Mouse (Mus musculus): ENCODE data around the gene Tgfa. TPM values are rescaled to one million over a fixed set of nuclear protein-coding genes. Genes with fewer than 3 reads are reported as not detected.

Tgfa gene
- polyA plus RNA-seq, 2 experiments: 0.99 to 1.7 TPM

DNA sequence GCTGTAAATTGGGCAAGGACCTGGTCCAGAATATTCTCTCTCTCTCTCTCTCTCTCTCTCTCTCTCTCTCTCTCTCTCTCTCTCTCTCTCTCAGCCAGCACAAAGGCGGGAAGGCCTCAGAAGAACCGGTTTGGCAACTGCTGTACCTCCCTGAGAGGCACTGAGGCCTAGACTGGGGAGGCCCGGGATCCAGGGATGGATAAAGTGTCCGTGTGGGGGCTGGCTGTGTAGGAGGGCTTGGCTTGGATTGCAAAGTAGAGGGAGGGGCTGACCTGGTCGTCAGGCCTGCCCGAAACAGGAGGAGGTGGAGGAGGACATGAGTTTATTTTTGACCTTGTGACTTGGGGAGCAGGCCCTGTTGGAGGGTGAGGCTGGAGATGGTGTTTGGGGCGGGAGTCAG is 27.4 kb downstream of the Tgfa start:
- Histone ChIP-seq H3K27ac (no peak overlapping the region), H3K36me3 (replicated peaks; ENCODE audit: control insufficient read depth, insufficient read depth, low read depth) (no peaks in the 10 kb centered on the region), H3K4me1 (replicated peaks; ENCODE audit: control insufficient read depth in 2 of 2, insufficient read depth in 2 of 2, low read length in 1 of 2) (peaks cover 3 to 7% of the 10 kb centered on the region in 2 experiments), H3K9ac (replicated peaks) (no peak overlapping the region), H3K4me3 (ENCODE audit: insufficient read depth in 1 of 2, low read depth in 2 of 2, low read length in 2 of 2) (no peak overlapping the region), H3K4me2 (ENCODE audit: low read depth) (no peak overlapping the region), H3K9me3 (ENCODE audit: control insufficient read depth, low read length) (no peaks in the 10 kb centered on the region), H3K27me3 (ENCODE audit: control insufficient read depth, insufficient read depth, low read length) (no peaks in the 10 kb centered on the region)
- no peak for TF ChIP-seq EP300 (IDR thresholded peaks at IDR 0.05; ENCODE audit: low read depth)
- TF ChIP-seq CTCF (IDR thresholded peaks at IDR 0.05; ENCODE audit: low read depth): no peak
- ATAC-seq (ENCODE audit: insufficient read depth) (no peak), DNase-seq (ENCODE audit: low read depth in 3 of 3, low spot score in 3 of 3) (no peak)
- 45% methylated on average over 7 of the region's 7 CpGs for WGBS (ENCODE audit: insufficient replicate concordance)

DNA sequence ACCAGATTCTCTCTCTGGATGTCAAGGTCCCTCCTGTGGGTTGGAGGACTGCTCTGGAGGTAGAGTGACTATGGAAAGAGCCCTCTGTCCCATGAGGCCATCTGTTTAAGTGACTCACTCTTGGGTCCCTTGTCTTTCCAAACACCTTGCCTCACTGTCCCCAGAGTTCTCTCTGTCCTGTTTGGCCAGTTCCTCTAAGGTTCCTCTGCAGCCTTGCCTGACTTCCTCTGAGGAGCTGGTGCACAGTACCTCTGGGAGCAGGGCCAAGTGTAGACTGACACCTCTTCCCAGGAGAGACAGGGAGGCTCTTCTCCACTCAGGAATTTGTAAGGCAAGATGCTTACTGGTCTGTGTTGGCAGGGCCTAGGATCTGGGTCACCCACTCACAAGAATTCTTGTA is 30.6 kb downstream of the Tgfa start:
- Histone ChIP-seq H3K4me1 (replicated peaks; ENCODE audit: control insufficient read depth in 2 of 2, insufficient read depth in 2 of 2, low read length in 1 of 2) (no peaks in the 10 kb centered on the region), H3K27ac (no peak overlapping the region), H3K9me3 (ENCODE audit: control insufficient read depth, low read length) (no peaks in the 10 kb centered on the region), H3K36me3 (replicated peaks; ENCODE audit: control insufficient read depth, insufficient read depth, low read depth) (no peaks in the 10 kb centered on the region), H3K4me3 (ENCODE audit: insufficient read depth in 1 of 2, low read depth in 2 of 2, low read length in 2 of 2) (no peak overlapping the region), H3K4me2 (ENCODE audit: low read depth) (no peak overlapping the region), H3K27me3 (ENCODE audit: control insufficient read depth, insufficient read depth, low read length) (no peaks in the 10 kb centered on the region), H3K9ac (replicated peaks) (no peak overlapping the region)
- ATAC-seq (ENCODE audit: insufficient read depth) (no peak), DNase-seq (ENCODE audit: low read depth in 3 of 3, low spot score in 3 of 3) (no peak)
- TF ChIP-seq CTCF (IDR thresholded peaks at IDR 0.05; ENCODE audit: low read depth) (no peak), EP300 (IDR thresholded peaks at IDR 0.05; ENCODE audit: low read depth) (no peak)

DNA sequence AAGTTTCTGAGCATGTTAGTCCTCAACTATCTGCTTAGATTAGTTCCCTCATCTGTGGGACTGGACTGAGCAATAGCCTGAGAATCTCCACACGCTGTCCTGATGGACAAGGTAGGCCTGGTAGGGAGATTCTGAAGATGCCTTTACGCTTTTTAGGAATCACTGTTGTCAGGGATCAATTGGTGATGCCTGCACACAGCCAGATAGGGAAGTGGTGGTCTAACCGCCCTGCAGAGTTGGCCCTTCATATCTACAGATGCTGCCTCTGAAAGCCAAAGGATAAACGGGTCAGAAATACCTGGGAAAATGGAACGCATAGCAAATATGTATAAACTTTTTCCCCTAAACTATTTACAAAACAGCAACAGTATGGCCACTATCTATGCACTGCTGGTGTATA is 37.3 kb downstream of the Tgfa start:
- DNase-seq (ENCODE audit: low read depth in 3 of 3, low spot score in 3 of 3) (no peak), ATAC-seq (ENCODE audit: insufficient read depth) (no peak)
- no peaks in the 10 kb centered on the region for H3K36me3 ChIP-seq (replicated peaks; ENCODE audit: control insufficient read depth, insufficient read depth, low read depth)
- H3K27ac ChIP-seq: no peak overlapping the region
- no peaks in the 10 kb centered on the region for H3K27me3 ChIP-seq (ENCODE audit: control insufficient read depth, insufficient read depth, low read length)
- H3K9ac ChIP-seq (replicated peaks): no peak overlapping the region
- H3K4me2 ChIP-seq (ENCODE audit: low read depth): no peak overlapping the region
- WGBS (ENCODE audit: insufficient replicate concordance): 33% methylated on average over 5 of the region's 5 CpGs
- no peak overlapping the region for H3K4me3 ChIP-seq (ENCODE audit: insufficient read depth in 1 of 2, low read depth in 2 of 2, low read length in 2 of 2)
- peaks cover 0 to 2% of the 10 kb centered on the region in 2 experiments; a peak in 1 of 4 replicates for H3K4me1 ChIP-seq (replicated peaks; ENCODE audit: control insufficient read depth in 2 of 2, insufficient read depth in 2 of 2, low read length in 1 of 2)
- H3K9me3 ChIP-seq (ENCODE audit: control insufficient read depth, low read length): no peaks in the 10 kb centered on the region
- TF ChIP-seq EP300 (IDR thresholded peaks at IDR 0.05; ENCODE audit: low read depth) (no peak), CTCF (IDR thresholded peaks at IDR 0.05; ENCODE audit: low read depth) (no peak)

DNA sequence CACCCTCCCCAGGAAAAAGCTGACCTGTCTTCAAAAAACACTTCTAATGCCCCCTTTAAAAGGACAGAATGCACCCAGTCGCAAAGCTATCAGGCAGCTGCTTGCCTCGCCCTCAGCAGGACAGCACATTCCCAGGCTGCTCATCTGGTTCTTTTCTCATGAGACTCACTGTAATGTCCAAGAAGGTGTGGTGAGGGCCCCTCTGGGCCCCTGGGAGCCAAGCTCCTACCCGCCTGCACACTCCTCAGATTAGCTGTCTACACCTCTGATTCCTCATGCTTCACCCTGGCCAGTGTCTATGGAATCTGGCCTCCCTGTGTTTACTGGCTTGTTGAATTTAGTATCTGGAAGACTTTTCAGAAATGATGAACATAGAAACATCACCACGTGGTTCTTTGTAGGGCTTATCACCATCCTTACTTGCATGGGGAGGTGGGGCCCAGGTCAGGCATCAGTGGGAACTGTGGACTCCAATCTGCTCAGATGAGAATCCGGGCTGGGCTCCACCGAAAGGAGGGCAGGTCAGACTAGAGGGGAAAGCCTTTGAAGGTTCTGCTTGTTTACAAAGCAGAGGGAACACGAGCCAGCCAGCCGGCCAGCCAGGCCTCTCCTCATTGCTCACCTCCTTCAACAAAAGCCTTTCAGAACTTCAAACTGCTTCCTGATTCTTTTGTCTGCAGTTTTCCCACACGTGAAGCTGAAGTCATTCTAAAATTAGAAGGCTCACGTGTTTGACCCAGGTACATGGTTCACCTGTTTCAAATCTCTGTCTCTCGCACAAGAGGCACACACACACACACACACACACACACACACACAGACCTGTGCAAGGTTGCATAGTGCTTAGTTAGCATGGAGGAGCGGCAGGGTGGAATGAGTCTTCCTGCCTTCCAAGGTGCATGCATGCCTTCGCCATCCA is 38.7 kb downstream of the Tgfa start:
- no peak for DNase-seq (ENCODE audit: low read depth in 3 of 3, low spot score in 3 of 3)
- WGBS (ENCODE audit: insufficient replicate concordance): 41% methylated on average over 13 of the region's 13 CpGs

DNA sequence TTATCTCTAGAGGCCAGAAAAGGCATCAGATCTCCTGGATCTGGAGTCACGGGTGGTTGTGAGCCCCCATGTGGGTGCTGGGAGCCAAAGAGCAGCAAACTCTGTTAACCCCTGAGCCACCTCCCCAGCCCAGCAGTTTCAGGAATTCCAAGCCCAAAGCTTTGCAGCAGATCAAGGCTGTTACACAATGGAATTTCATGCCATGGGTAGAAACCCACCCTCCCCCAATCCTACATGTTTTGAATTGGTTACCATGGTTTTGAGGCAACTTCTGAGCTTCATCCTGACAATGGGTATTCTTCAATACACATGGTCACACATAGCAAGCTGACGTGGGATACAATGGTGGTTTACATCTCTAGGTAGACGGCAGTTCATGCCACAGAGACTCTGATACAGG is 49.8 kb downstream of the Tgfa start:
- 31% methylated on average over 3 of the region's 3 CpGs for WGBS (ENCODE audit: insufficient replicate concordance)
- TF ChIP-seq EP300 (IDR thresholded peaks at IDR 0.05; ENCODE audit: low read depth) (no peak), CTCF (IDR thresholded peaks at IDR 0.05; ENCODE audit: low read depth) (no peak)

More for the DNA sequence above, 38.7 kb downstream of the Tgfa start:
- Histone ChIP-seq H3K36me3 (replicated peaks; ENCODE audit: control insufficient read depth, insufficient read depth, low read depth) (no peaks in the 10 kb centered on the region), H3K9me3 (ENCODE audit: control insufficient read depth, low read length) (no peaks in the 10 kb centered on the region), H3K27ac (no peak overlapping the region), H3K4me2 (ENCODE audit: low read depth) (no peak overlapping the region), H3K27me3 (ENCODE audit: control insufficient read depth, insufficient read depth, low read length) (no peaks in the 10 kb centered on the region), H3K4me1 (replicated peaks; ENCODE audit: control insufficient read depth in 2 of 2, insufficient read depth in 2 of 2, low read length in 1 of 2) (peaks cover 0 to 2% of the 10 kb centered on the region in 2 experiments; a peak in 1 of 4 replicates), H3K4me3 (ENCODE audit: insufficient read depth in 1 of 2, low read depth in 2 of 2, low read length in 2 of 2) (no peak overlapping the region), H3K9ac (replicated peaks) (no peak overlapping the region)
- ATAC-seq (ENCODE audit: insufficient read depth): no peak
- TF ChIP-seq CTCF (IDR thresholded peaks at IDR 0.05; ENCODE audit: low read depth) (no peak), EP300 (IDR thresholded peaks at IDR 0.05; ENCODE audit: low read depth) (no peak)

More for the DNA sequence above, 49.8 kb downstream of the Tgfa start:
- no peaks in the 10 kb centered on the region for H3K27me3 ChIP-seq (ENCODE audit: control insufficient read depth, insufficient read depth, low read length)
- H3K4me2 ChIP-seq (ENCODE audit: low read depth): no peak overlapping the region
- no peaks in the 10 kb centered on the region for H3K4me1 ChIP-seq (replicated peaks; ENCODE audit: control insufficient read depth in 2 of 2, insufficient read depth in 2 of 2, low read length in 1 of 2)
- no peak for DNase-seq (ENCODE audit: low read depth in 3 of 3, low spot score in 3 of 3)
- no peak for ATAC-seq (ENCODE audit: insufficient read depth)
- H3K27ac ChIP-seq: no peak overlapping the region
- no peaks in the 10 kb centered on the region for H3K36me3 ChIP-seq (replicated peaks; ENCODE audit: control insufficient read depth, insufficient read depth, low read depth)
- no peak overlapping the region for H3K4me3 ChIP-seq (ENCODE audit: insufficient read depth in 1 of 2, low read depth in 2 of 2, low read length in 2 of 2)
- H3K9ac ChIP-seq (replicated peaks): no peak overlapping the region
- no peaks in the 10 kb centered on the region for H3K9me3 ChIP-seq (ENCODE audit: control insufficient read depth, low read length)
